Mouse (Mus musculus) spleen, adult 2 months (tissue): ENCODE measurements at regions not wholly inside any gene's neighbourhood (a gene's known extent, or its start where the extent isn't known, plus 50 kb on each side); places are given as distances from the start of the nearest gene placed in this dataset.

Experiments used
- CTCF ChIP-seq: fragments of 200-500 bp; IDR thresholded peaks from 2 replicates; pipeline ENCODE4 v1.5.1; 2011; ENCODE audit warnings: mild to moderate bottlenecking, inconsistent platforms; ENCODE audit not compliant: insufficient read depth, insufficient read length, insufficient replicate concordance; ENCODE audit errors: extremely low read depth
- POLR2A ChIP-seq: fragments of 200-500 bp; IDR thresholded peaks from 2 replicates; pipeline ENCODE4 v1.6.1; 2011; ENCODE audit warnings: low read depth, low read length, inconsistent platforms

GRCm38 (mm10) chr10:120604506-120604905 is 128.2 kb upstream of the Hmga2 start:
- no peak for TF ChIP-seq POLR2A
- TF ChIP-seq CTCF = no peak
